ENCODE assay signal across 8 mouse cellular contexts in the genomic region with DNA sequence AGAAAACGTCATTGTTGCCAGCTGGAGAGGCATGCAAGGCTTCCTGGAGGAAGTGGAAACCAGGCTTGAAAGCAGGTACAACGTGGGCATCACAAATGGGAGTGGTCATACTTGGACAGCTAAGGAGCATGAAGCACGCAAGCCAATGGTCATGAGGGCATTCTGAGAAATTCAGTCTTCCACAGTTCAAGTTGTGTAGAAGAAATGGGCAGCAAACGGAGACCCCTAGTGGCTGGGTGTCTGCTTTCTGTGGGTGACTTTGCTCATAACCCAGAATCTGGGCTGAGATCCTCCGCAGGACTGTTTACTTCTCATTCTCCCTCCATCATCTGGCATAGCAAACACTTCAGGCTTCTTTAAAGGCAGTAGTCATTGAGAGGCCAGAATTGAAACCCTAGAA.
DNase-seq lines count a peak whose midpoint lies in the region; ATAC-seq and TF ChIP-seq lines count a peak whose summit lies in the region.

No protein-coding gene starts in this region.

- H3K36me3 ChIP-seq in hindbrain, postnatal 0 days (ENCODE audit: insufficient read depth, low read length) = no peaks in the 10 kb centered on the region
- no peaks in the 10 kb centered on the region for H3K36me3 ChIP-seq in hindbrain, embryonic 14.5 days (replicated peaks; ENCODE audit: control insufficient read depth, insufficient read depth)
- H3K36me3 ChIP-seq in hindbrain, embryonic 13.5 days = no peaks in the 10 kb centered on the region

- H3K9me3 ChIP-seq in hindbrain, postnatal 0 days (ENCODE audit: low read length) = no peaks in the 10 kb centered on the region
- H3K9me3 ChIP-seq in hindbrain, embryonic 14.5 days (ENCODE audit: control insufficient read depth, low read length) = no peaks in the 10 kb centered on the region
- no peaks in the 10 kb centered on the region for H3K9me3 ChIP-seq in hindbrain, embryonic 13.5 days

- no peak overlapping the region for H3K4me3 ChIP-seq in hindbrain, postnatal 0 days (ENCODE audit: low read length)
- H3K4me3 ChIP-seq in hindbrain, embryonic 14.5 days (replicated peaks; ENCODE audit: low read length) = no peak overlapping the region
- H3K4me3 ChIP-seq in hindbrain, embryonic 13.5 days = no peak overlapping the region

- no peaks in the 10 kb centered on the region for H3K4me1 ChIP-seq in hindbrain, postnatal 0 days (ENCODE audit: insufficient read depth, low read length)
- no peaks in the 10 kb centered on the region for H3K4me1 ChIP-seq in hindbrain, embryonic 14.5 days (replicated peaks; ENCODE audit: control insufficient read depth, insufficient read depth, low read length)
- peaks cover 6% of the 10 kb centered on the region for H3K4me1 ChIP-seq in hindbrain, embryonic 13.5 days (replicated peaks)

- no peak for ATAC-seq in hindbrain, postnatal 0 days
- ATAC-seq in hindbrain, embryonic 14.5 days (ENCODE audit: low FRiP score) = no peak
- ATAC-seq in cerebellum, adult (ENCODE audit: insufficient number of reproducible peaks, low FRiP score, low TSS enrichment) = no peak
- ATAC-seq in hindbrain, embryonic 13.5 days (ENCODE audit: low FRiP score) = no peak

- no peak overlapping the region for H3K27ac ChIP-seq in hindbrain, postnatal 0 days
- no peak overlapping the region for H3K27ac ChIP-seq in hindbrain, embryonic 14.5 days
- no peak overlapping the region for H3K27ac ChIP-seq in hindbrain, embryonic 13.5 days

- no peaks in the 10 kb centered on the region for H3K27me3 ChIP-seq in hindbrain, postnatal 0 days (ENCODE audit: insufficient read depth, low read length)
- H3K27me3 ChIP-seq in hindbrain, embryonic 14.5 days (ENCODE audit: control insufficient read depth, insufficient read depth, low read length) = no peaks in the 10 kb centered on the region
- H3K27me3 ChIP-seq in hindbrain, embryonic 13.5 days = no peaks in the 10 kb centered on the region

- H3K9ac ChIP-seq in hindbrain, postnatal 0 days (replicated peaks; ENCODE audit: low read length) = no peak overlapping the region
- no peak overlapping the region for H3K9ac ChIP-seq in hindbrain, embryonic 14.5 days
- H3K9ac ChIP-seq in hindbrain, embryonic 13.5 days = no peak overlapping the region

- no peak overlapping the region for H3K4me2 ChIP-seq in hindbrain, postnatal 0 days (ENCODE audit: low read depth, low read length)
- H3K4me2 ChIP-seq in hindbrain, embryonic 14.5 days (replicated peaks) = no peak overlapping the region
- H3K4me2 ChIP-seq in hindbrain, embryonic 13.5 days = no peak overlapping the region

- TF ChIP-seq CTCF in hindbrain, postnatal 0 days (IDR thresholded peaks at IDR 0.05; ENCODE audit: low read depth) = peak; percentile 51
- peak; percentile 45; the same call in 1 of the 2 replicates for TF ChIP-seq CTCF in brain, embryonic 14.5 days (IDR thresholded peaks at IDR 0.05; ENCODE audit: borderline replicate concordance, extremely low read depth, insufficient read depth, insufficient read length)

- no peak for DNase-seq in hindbrain, postnatal 0 days (ENCODE audit: low spot score)
- DNase-seq in hindbrain, embryonic 14.5 days (ENCODE audit: low spot score) = no peak
- peak; percentile 8 for DNase-seq in ES-CJ7 (ENCODE audit: low read depth, low spot score)
- DNase-seq in brain, embryonic 14.5 days (ENCODE audit: low read depth) = peak; percentile 32
- peak; percentile 9 to 16 for DNase-seq in lung, adult 18-20 months
- no peak for DNase-seq in testis, postnatal 14 days (ENCODE audit: low spot score)

- TF ChIP-seq POLR2A in brain, embryonic 14.5 days (IDR thresholded peaks at IDR 0.05; ENCODE audit: borderline replicate concordance, extremely low read depth, insufficient read depth, insufficient read length, poor library complexity, severe bottlenecking) = no peak

- 72% methylated on average over 5 of the region's 5 CpGs for WGBS in hindbrain, postnatal 0 days
- WGBS in hindbrain, embryonic 14.5 days = 78% methylated on average over 5 of the region's 5 CpGs
- WGBS in hindbrain, embryonic 13.5 days = 79% methylated on average over 5 of the region's 5 CpGs

Comparison
In these comparisons a context has a peak if more than half of its experiments do, and no peak if none do; other contexts are left out.
1. DNase-seq: peak in ES-CJ7 (single experiment), brain, embryonic 14.5 days (single experiment) and lung, adult 18-20 months (2 of 2); none in hindbrain, postnatal 0 days (single experiment), hindbrain, embryonic 14.5 days (single experiment) and testis, postnatal 14 days (single experiment).